Mouse (Mus musculus) lung, postnatal 0 days (tissue): ENCODE data around the gene Csnk1g2. TPM values are rescaled to one million over a fixed set of nuclear protein-coding genes. Genes with fewer than 3 reads are reported as not detected.

ENCODE experiments used
- ATAC-seq: fragments of 200-750 bp; cut with Nextera tagmentation; 2 replicates; pipeline ENCODE4 v1.8.0; 2017; ENCODE audit warnings: moderate library complexity
- DNase-seq: peaks from one replicate; pipeline ENCODE4 v3.0.0-alpha.2; 2016; ENCODE audit warnings: low spot score
- H3K27ac ChIP-seq: fragments of 300-500 bp; sonication (generic); 2 replicates; pipeline ENCODE4 v1.5.1; 2014; ENCODE audit warnings: antibody characterized with exemption, mild to moderate bottlenecking, low read length, mixed read lengths
- H3K27me3 ChIP-seq: fragments of 300-500 bp; sonication (generic); replicated peaks from 2 replicates; pipeline ENCODE4 v1.6.1; 2014; ENCODE audit warnings: low read length, mixed read lengths; ENCODE audit not compliant: insufficient read depth
- H3K36me3 ChIP-seq: fragments of 300-500 bp; sonication (generic); 2 replicates; pipeline ENCODE4 v1.6.1; 2014; ENCODE audit warnings: low read length, mixed read lengths; ENCODE audit not compliant: insufficient read depth
- H3K4me1 ChIP-seq: fragments of 300-500 bp; sonication (generic); 2 replicates; pipeline ENCODE4 v1.6.1; 2014; ENCODE audit warnings: antibody characterized with exemption, low read depth, low read length, mixed read lengths; ENCODE audit not compliant: insufficient read depth
- H3K4me2 ChIP-seq: fragments of 300-500 bp; sonication (generic); replicated peaks from 2 replicates; pipeline ENCODE4 v1.6.1; 2014; ENCODE audit warnings: low read depth, mild to moderate bottlenecking, low read length, moderate library complexity, mixed read lengths
- H3K4me3 ChIP-seq: fragments of 300-500 bp; sonication (generic); 2 replicates; pipeline ENCODE4 v1.5.1; 2014; ENCODE audit warnings: low read depth, low read length
- H3K9ac ChIP-seq: fragments of 300-500 bp; sonication (generic); replicated peaks from 2 replicates; pipeline ENCODE4 v1.6.1; 2014; ENCODE audit warnings: low read depth, mild to moderate bottlenecking
- H3K9me3 ChIP-seq: fragments of 300-500 bp; sonication (generic); 2 replicates; pipeline ENCODE4 v1.6.1; 2016; ENCODE audit warnings: low read length, mixed read lengths
- CTCF ChIP-seq: IDR thresholded peaks from 2 replicates; pipeline ENCODE4 v1.5.1; 2016; ENCODE audit warnings: antibody characterized with exemption, mild to moderate bottlenecking
- EP300 ChIP-seq: IDR thresholded peaks from 2 replicates; pipeline ENCODE4 v1.6.1; 2016; ENCODE audit warnings: antibody characterized with exemption, mild to moderate bottlenecking, control low read depth
- WGBS: fragments of 180-500 bp; shearing (Covaris S2); extraction: QIAGEN DNeasy Blood & Tissue Kit; methylation state at CpG from one replicate; pipeline ENCODE4 v1.1.7; 2014; 5-methylcytosine and 5-hydroxymethylcytosine counted together
- polyA plus RNA-seq: library from polyadenylated mRNA; unstranded; fragments of >200 nt; fragmentation: Nextera tagmentation; extraction: Ambion mirVana; gene quantifications from 2 replicates; pipeline ENCODE4 v1.2.1, GENCODE M21; 2015

The Csnk1g2 gene
- polyA plus RNA-seq, 1 experiment from 2014 or later: 111 TPM

- Histone ChIP-seq H3K9ac (peak within 1 kb of the TSS; percentile 81), H3K4me2 (peak within 1 kb of the TSS; percentile 78), H3K36me3 (no peaks in the 10 kb centered on the region), H3K4me3 (peak within 1 kb of the TSS; percentile 47), H3K27ac (peak within 1 kb of the TSS; percentile 100), H3K9me3 (no peaks in the 10 kb centered on the region), H3K4me1 (peaks cover 38% of the 10 kb centered on the region), H3K27me3 (no peaks in the 10 kb centered on the region)
- DNase-seq (peak; percentile 98), ATAC-seq (peak; percentile 68)
- TF ChIP-seq CTCF (peak; percentile 37), EP300 (peak; percentile 80)
- WGBS: under 1% methylated on average over 8 of the region's 8 CpGs
Measured at GRCm38 (mm10) chr10:80677942-80678436, 55.4 kb downstream of the Csnk1g2 start, which contains the start of gene Mknk2. Gene Mknk2 (minus strand): TSS chr10:80678112.

- peaks cover 30% of the 10 kb centered on the region for H3K4me1 ChIP-seq
- TF ChIP-seq CTCF (no peak), EP300 (peak; percentile 62)
- peak; percentile 7; the same call in 1 of the 2 replicates for ATAC-seq
- H3K9me3 ChIP-seq: no peaks in the 10 kb centered on the region
- peak; percentile 89 for DNase-seq
- H3K9ac ChIP-seq: 0 out of 2 replicates have a peak overlapping the region, but pooled peaks have one; percentile 6
- peak overlapping the region; percentile 78 for H3K4me2 ChIP-seq
- peaks cover 7% of the 10 kb centered on the region; the same call in 1 of the 2 replicates for H3K36me3 ChIP-seq
- 32% methylated on average over 10 of the region's 10 CpGs for WGBS
- no peak overlapping the region for H3K4me3 ChIP-seq
- H3K27ac ChIP-seq: peak overlapping the region; percentile 100
- H3K27me3 ChIP-seq: no peaks in the 10 kb centered on the region
Measured at GRCm38 (mm10) chr10:80678601-80679377, 56.2 kb downstream of the Csnk1g2 start.

GRCm38 (mm10) chr10:80679556-80680259 lies 57.1 kb downstream of the Csnk1g2 start:
- WGBS: 58% methylated on average over 9 of the region's 9 CpGs
- H3K27ac ChIP-seq: peak overlapping the region; percentile 100
- TF ChIP-seq CTCF (no peak), EP300 (no peak)
- no peak overlapping the region for H3K4me3 ChIP-seq
- H3K4me2 ChIP-seq: no peak overlapping the region
- ATAC-seq: no peak
- H3K4me1 ChIP-seq: peaks cover 24% of the 10 kb centered on the region
- H3K27me3 ChIP-seq: no peaks in the 10 kb centered on the region
- DNase-seq: peak; percentile 57
- peaks cover 7% of the 10 kb centered on the region; the same call in 1 of the 2 replicates for H3K36me3 ChIP-seq
- no peaks in the 10 kb centered on the region for H3K9me3 ChIP-seq
- H3K9ac ChIP-seq: no peak overlapping the region; the same call in 1 of the 2 replicates

GRCm38 (mm10) chr10:80680260-80680696 lies 57.6 kb downstream of the Csnk1g2 start:
- H3K4me1 ChIP-seq: peaks cover 24% of the 10 kb centered on the region
- H3K36me3 ChIP-seq: peaks cover 13% of the 10 kb centered on the region; the same call in 1 of the 2 replicates
- H3K27me3 ChIP-seq: no peaks in the 10 kb centered on the region
- TF ChIP-seq EP300 (no peak), CTCF (no peak)
- H3K9me3 ChIP-seq: no peaks in the 10 kb centered on the region
- H3K4me2 ChIP-seq: no peak overlapping the region
- DNase-seq (no peak), ATAC-seq (no peak)
- H3K4me3 ChIP-seq: no peak overlapping the region
- peak overlapping the region; percentile 100 for H3K27ac ChIP-seq
- H3K9ac ChIP-seq: no peak overlapping the region
- 83% methylated on average over 2 of the region's 2 CpGs for WGBS

GRCm38 (mm10) chr10:80682003-80682402 lies 59.4 kb downstream of the Csnk1g2 start:
- Histone ChIP-seq H3K4me2 (no peak overlapping the region), H3K36me3 (peaks cover 20% of the 10 kb centered on the region; the same call in 1 of the 2 replicates), H3K4me3 (no peak overlapping the region), H3K27me3 (no peaks in the 10 kb centered on the region), H3K4me1 (peaks cover 24% of the 10 kb centered on the region), H3K9me3 (no peaks in the 10 kb centered on the region), H3K9ac (no peak overlapping the region), H3K27ac (no peak overlapping the region)
- no peak for ATAC-seq
- TF ChIP-seq CTCF: no peak
- no peak for TF ChIP-seq EP300
- 92% methylated on average over 6 of the region's 6 CpGs for WGBS
- DNase-seq: no peak

GRCm38 (mm10) chr10:80683647-80684046 lies 61.0 kb downstream of the Csnk1g2 start:
- Histone ChIP-seq H3K36me3 (peaks cover 20% of the 10 kb centered on the region; the same call in 1 of the 2 replicates), H3K27me3 (no peaks in the 10 kb centered on the region), H3K9me3 (no peaks in the 10 kb centered on the region), H3K4me1 (peaks cover 12% of the 10 kb centered on the region), H3K9ac (no peak overlapping the region), H3K27ac (no peak overlapping the region), H3K4me2 (no peak overlapping the region), H3K4me3 (no peak overlapping the region)
- 100% methylated on average over 1 of the region's 1 CpGs for WGBS
- TF ChIP-seq CTCF: no peak
- no peak for TF ChIP-seq EP300
- DNase-seq (no peak), ATAC-seq (no peak)
